Mouse (Mus musculus) liver, postnatal 0 days (tissue): ENCODE data around the gene Calm1.

ENCODE experiments used
- CTCF ChIP-seq: sonication (generic); IDR thresholded peaks from 2 replicates; pipeline ENCODE4 v1.5.1; 2016; ENCODE audit warnings: antibody characterized with exemption, low read depth
- EP300 ChIP-seq: IDR thresholded peaks from 2 replicates; pipeline ENCODE4 v1.6.1; 2016; ENCODE audit warnings: antibody characterized with exemption, low read depth, mild to moderate bottlenecking

DNA sequence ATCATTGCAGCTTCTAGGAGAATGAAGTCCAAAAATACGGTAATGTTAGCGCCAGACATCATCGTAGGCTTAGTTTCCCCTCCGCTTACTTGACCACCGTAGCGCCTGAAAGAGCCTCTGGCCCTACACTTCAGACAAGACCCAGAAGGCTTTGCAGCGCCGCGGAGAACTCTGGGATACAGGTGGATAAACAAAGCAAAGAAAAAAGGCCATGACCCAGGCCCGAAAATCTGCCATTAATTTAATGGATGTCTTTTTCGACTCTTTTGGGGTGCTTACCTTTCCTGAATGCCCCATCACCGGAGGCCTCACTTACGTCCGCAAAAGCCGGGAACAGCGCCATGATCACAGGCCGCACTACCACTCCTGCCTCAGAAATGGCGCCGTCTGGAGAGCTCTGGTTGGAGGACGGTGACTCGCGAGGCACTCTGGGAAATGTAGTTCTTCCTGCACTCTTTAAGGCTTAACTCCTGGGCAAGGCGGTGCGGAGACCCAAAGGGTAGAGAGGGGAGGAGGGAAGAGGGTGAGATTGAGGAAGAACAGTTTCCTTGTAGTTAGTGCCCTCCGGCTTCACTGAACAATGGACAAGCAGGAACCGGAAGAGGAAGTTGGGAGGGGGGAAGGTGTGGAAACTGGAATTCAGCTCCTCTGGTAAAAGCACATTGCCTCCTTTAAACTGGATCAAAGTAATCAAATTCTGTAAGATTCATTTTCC lies 39.8 kb upstream of the Calm1 start, which contains the start of gene Nrde2:
- TF ChIP-seq CTCF (peak; percentile 39), EP300 (no peak)
